Comparison of ENCODE assay signal across 23 mouse cellular contexts in genomic region chr1:194452480-194452879, GRCm38 (mm10).
A peak's percentile ranks its signal among the peaks of the same experiment; 100 is the strongest.
DNase-seq lines count a peak whose midpoint lies in the region; ATAC-seq lines count a peak whose summit lies in the region.
"Had no signal": no experiment of that assay in that cellular context is flagged by ENCODE, and none has a peak within 500 bp of the region (broad histone marks: within the 10 kb centered on the region; RNA-seq: fewer than 3 reads in every experiment).

No protein-coding gene starts in this region.

- no peak overlapping the region for H3K9ac ChIP-seq in forebrain, embryonic 15.5 days (replicated peaks)
- H3K9ac ChIP-seq in forebrain, embryonic 11.5 days (ENCODE audit: low read length): no peak overlapping the region
- H3K9ac ChIP-seq in hindbrain, embryonic 11.5 days (ENCODE audit: low read depth, low read length): no peak overlapping the region
- H3K9ac ChIP-seq: embryonic facial prominence, embryonic 12.5 days; heart, embryonic 15.5 days; limb, embryonic 13.5 days; liver, embryonic 13.5 days; lung, embryonic 14.5 days had no signal

- peaks cover 7% of the 10 kb centered on the region; the same call in 1 of the 2 replicates for H3K4me1 ChIP-seq in forebrain, embryonic 15.5 days
- no peaks in the 10 kb centered on the region for H3K4me1 ChIP-seq in forebrain, embryonic 11.5 days (replicated peaks; ENCODE audit: control insufficient read depth, insufficient read depth, low read length)
- H3K4me1 ChIP-seq in hindbrain, embryonic 11.5 days (replicated peaks; ENCODE audit: control insufficient read depth, insufficient read depth, low read length): no peaks in the 10 kb centered on the region
- H3K4me1 ChIP-seq: embryonic facial prominence, embryonic 12.5 days; heart, embryonic 15.5 days; limb, embryonic 13.5 days; liver, embryonic 13.5 days had no signal

- H3K27ac ChIP-seq in forebrain, embryonic 15.5 days (replicated peaks): peak overlapping the region; percentile 46
- H3K27ac ChIP-seq in forebrain, embryonic 11.5 days (ENCODE audit: low read depth, low read length): no peak overlapping the region
- no peak overlapping the region for H3K27ac ChIP-seq in hindbrain, embryonic 11.5 days (ENCODE audit: low read depth, low read length)
- H3K27ac ChIP-seq: embryonic facial prominence, embryonic 12.5 days; heart, embryonic 15.5 days; limb, embryonic 13.5 days; liver, embryonic 13.5 days; stomach, postnatal 0 days had no signal

- ATAC-seq in forebrain, embryonic 15.5 days (replicated peaks): peak; percentile 29; the same call in 1 of the 2 replicates
- ATAC-seq in forebrain, embryonic 11.5 days (replicated peaks; ENCODE audit: low FRiP score): no peak
- no peak for ATAC-seq in hindbrain, embryonic 11.5 days (ENCODE audit: low FRiP score)
- ATAC-seq: hindbrain, embryonic 16.5 days; intestine, embryonic 16.5 days had no signal

- H3K36me3 ChIP-seq in forebrain, embryonic 15.5 days: no peaks in the 10 kb centered on the region
- no peaks in the 10 kb centered on the region for H3K36me3 ChIP-seq in forebrain, embryonic 11.5 days (ENCODE audit: control insufficient read depth, insufficient read depth, low read length)
- H3K36me3 ChIP-seq in hindbrain, embryonic 11.5 days (ENCODE audit: control insufficient read depth, insufficient read depth, low read length): no peaks in the 10 kb centered on the region
- H3K36me3 ChIP-seq: embryonic facial prominence, embryonic 12.5 days; heart, embryonic 15.5 days; limb, embryonic 13.5 days; liver, embryonic 13.5 days had no signal

- H3K27me3 ChIP-seq in forebrain, embryonic 15.5 days: no peaks in the 10 kb centered on the region
- no peaks in the 10 kb centered on the region for H3K27me3 ChIP-seq in forebrain, embryonic 11.5 days (ENCODE audit: control insufficient read depth, insufficient read depth, low read length)
- H3K27me3 ChIP-seq in hindbrain, embryonic 11.5 days (ENCODE audit: control insufficient read depth, insufficient read depth, low read length): no peaks in the 10 kb centered on the region
- H3K27me3 ChIP-seq: embryonic facial prominence, embryonic 12.5 days; heart, embryonic 15.5 days; limb, embryonic 13.5 days; liver, embryonic 13.5 days had no signal

- WGBS in forebrain, embryonic 15.5 days: 55% methylated on average over 1 of the region's 1 CpGs
- WGBS in forebrain, embryonic 11.5 days: 76% methylated on average over 1 of the region's 1 CpGs
- 96% methylated on average over 1 of the region's 1 CpGs for WGBS in hindbrain, embryonic 11.5 days

- no peak for DNase-seq in forebrain, embryonic 11.5 days (ENCODE audit: low spot score)
- DNase-seq in right cerebral cortex, adult 2 months (ENCODE audit: low spot score in 2 of 2): peak; percentile 5 to 6
- DNase-seq in right cerebral cortex, postnatal 14 days: no peak
- DNase-seq in layer of hippocampus, adult 9-10 months (ENCODE audit: low spot score): peak; percentile 11
- no peak for DNase-seq in embryo, embryonic 9.5 days (ENCODE audit: extremely low spot score)
- DNase-seq in hindbrain, embryonic 11.5 days (ENCODE audit: low spot score): no peak
- DNase-seq: adrenal gland, adult 2 months; cerebellum, adult 11 months; gastrocnemius, postnatal 36 days; heart, postnatal 4 days; kidney, postnatal 36 days; liver, embryonic 13.5 days; lung, embryonic 14.5 days; lung, postnatal 36 days; thymus, postnatal 14 days had no signal

- no peak overlapping the region for H3K4me2 ChIP-seq in forebrain, embryonic 15.5 days (replicated peaks)
- no peak overlapping the region for H3K4me2 ChIP-seq in forebrain, embryonic 11.5 days (ENCODE audit: low read depth, low read length, severe bottlenecking)
- no peak overlapping the region for H3K4me2 ChIP-seq in hindbrain, embryonic 11.5 days (replicated peaks; ENCODE audit: low read depth, low read length)
- H3K4me2 ChIP-seq: embryonic facial prominence, embryonic 12.5 days; heart, embryonic 15.5 days; limb, embryonic 13.5 days; liver, embryonic 13.5 days; lung, embryonic 14.5 days had no signal

- H3K4me3 ChIP-seq in forebrain, embryonic 15.5 days: no peak overlapping the region
- no peak overlapping the region for H3K4me3 ChIP-seq in forebrain, embryonic 11.5 days (ENCODE audit: low read depth, low read length)
- no peak overlapping the region for H3K4me3 ChIP-seq in hindbrain, embryonic 11.5 days (ENCODE audit: low read depth, low read length)
- H3K4me3 ChIP-seq: embryonic facial prominence, embryonic 12.5 days; erythroblast, embryonic 14.5 days; heart, embryonic 15.5 days; limb, embryonic 13.5 days; liver, embryonic 13.5 days had no signal

- no peaks in the 10 kb centered on the region for H3K9me3 ChIP-seq in forebrain, embryonic 15.5 days
- H3K9me3 ChIP-seq in forebrain, embryonic 11.5 days (ENCODE audit: control insufficient read depth, low read length): no peaks in the 10 kb centered on the region
- no peaks in the 10 kb centered on the region for H3K9me3 ChIP-seq in hindbrain, embryonic 11.5 days (ENCODE audit: control insufficient read depth, low read length)
- H3K9me3 ChIP-seq: embryonic facial prominence, embryonic 12.5 days; heart, embryonic 15.5 days; limb, embryonic 13.5 days; liver, embryonic 13.5 days had no signal

Comparison
In these comparisons a context has a peak if more than half of its experiments do, and no peak if none do; other contexts are left out.
1. DNase-seq: peak in right cerebral cortex, adult 2 months (2 of 2) and layer of hippocampus, adult 9-10 months (single experiment); none in forebrain, embryonic 11.5 days (single experiment), right cerebral cortex, postnatal 14 days (single experiment), embryo, embryonic 9.5 days (single experiment) and hindbrain, embryonic 11.5 days (single experiment).